Mouse (Mus musculus) embryo, embryonic 11.5 days (tissue): Measurements from ENCODE around the gene Ngb.
A peak's percentile ranks its signal among the peaks of the same experiment; 100 is the strongest.

Experiments used
- DNase-seq: peaks from one replicate; pipeline ENCODE4 v3.0.0-alpha.2; 2012; ENCODE audit warnings: low read depth, low spot score

The Ngb gene

GRCm38 (mm10) chr12:87102165-87102631, at the start of gene Ngb:
Gene Ngb, minus strand, starts transcription at chr12:87102539.
- no peak for DNase-seq

GRCm38 (mm10) chr12:87149471-87149870, 47.1 kb upstream of the Ngb start:
- no peak for DNase-seq

- DNase-seq = no peak
Observed at GRCm38 (mm10) chr12:87148136-87148535, 45.8 kb upstream of the Ngb start.

- peak; percentile 92 for DNase-seq
Observed at GRCm38 (mm10) chr12:87147395-87148089, 45.2 kb upstream of the Ngb start, which contains the start of gene Pomt2. Gene Pomt2, minus strand, starts transcription at chr12:87147968.

GRCm38 (mm10) chr12:87146966-87147365, 44.6 kb upstream of the Ngb start, which contains the start of gene Gstz1:
Gene Gstz1, plus strand, starts transcription at chr12:87147165.
- DNase-seq = peak; percentile 76

GRCm38 (mm10) chr12:87142156-87142555, 39.8 kb upstream of the Ngb start:
- no peak for DNase-seq

GRCm38 (mm10) chr12:87138768-87139167, 36.4 kb upstream of the Ngb start:
- DNase-seq = no peak

GRCm38 (mm10) chr12:87138342-87138701, 36.0 kb upstream of the Ngb start:
- no peak for DNase-seq

- no peak for DNase-seq
Observed at GRCm38 (mm10) chr12:87137439-87138341, 35.4 kb upstream of the Ngb start.

GRCm38 (mm10) chr12:87132784-87133183, 30.4 kb upstream of the Ngb start:
- no peak for DNase-seq

- DNase-seq = no peak
Observed at GRCm38 (mm10) chr12:87132210-87132609, 29.9 kb upstream of the Ngb start.

- DNase-seq = no peak
Observed at GRCm38 (mm10) chr12:87131619-87132018, 29.3 kb upstream of the Ngb start.

- no peak for DNase-seq
Observed at GRCm38 (mm10) chr12:87131181-87131580, 28.8 kb upstream of the Ngb start.

GRCm38 (mm10) chr12:87130224-87130623, 27.9 kb upstream of the Ngb start:
- no peak for DNase-seq

GRCm38 (mm10) chr12:87127256-87127655, 24.9 kb upstream of the Ngb start:
- DNase-seq = no peak

GRCm38 (mm10) chr12:87121918-87122589, 19.7 kb upstream of the Ngb start:
- no peak for DNase-seq

- no peak for DNase-seq
Observed at GRCm38 (mm10) chr12:87107357-87107977, 5.1 kb upstream of the Ngb start.

GRCm38 (mm10) chr12:87104796-87105195, 2.5 kb upstream of the Ngb start:
- no peak for DNase-seq

GRCm38 (mm10) chr12:87103471-87103870, 1.1 kb upstream of the Ngb start:
- DNase-seq = no peak

GRCm38 (mm10) chr12:87100331-87100730, 2.0 kb downstream of the Ngb start:
- no peak for DNase-seq

GRCm38 (mm10) chr12:87093671-87094070, 8.7 kb downstream of the Ngb start:
- DNase-seq = no peak

- no peak for DNase-seq
Observed at GRCm38 (mm10) chr12:87093249-87093648, 9.1 kb downstream of the Ngb start.
